Mouse (Mus musculus) neural tube, embryonic 10.5 days (tissue): ENCODE results near the gene Tubg1.
A peak's percentile ranks its signal among the peaks of the same experiment; 100 is the strongest.

Experiments
- DNase-seq: peaks from one replicate; pipeline ENCODE4 v3.0.0-alpha.2; 2017; ENCODE audit warnings: low spot score; ENCODE audit errors: extremely low spot score

Gene Tubg1

GRCm38 (mm10) chr11:101164677-101165580, 45.2 kb downstream of the Tubg1 start:
- DNase-seq, result peak; percentile 52

DNA sequence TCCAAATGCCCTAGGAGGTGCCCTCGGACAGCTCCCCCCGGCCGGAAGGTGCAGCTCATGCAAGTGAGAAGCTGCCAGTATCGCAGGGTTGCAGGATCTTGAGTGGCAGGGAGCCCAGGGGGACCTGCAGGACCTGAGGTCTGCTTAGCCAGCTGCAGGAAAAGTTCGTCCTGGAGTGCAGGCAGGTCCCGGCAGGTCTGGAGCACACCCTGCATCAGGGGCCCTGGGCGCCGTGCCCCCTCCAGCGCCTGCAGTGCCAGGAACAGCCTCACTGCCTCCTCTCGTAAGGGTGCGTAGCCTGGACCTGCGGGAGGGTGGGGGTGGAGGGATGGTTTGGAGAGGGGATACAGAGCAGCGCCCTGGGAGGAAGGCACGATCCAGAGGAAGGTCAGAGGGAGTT, 46.6 kb downstream of the Tubg1 start:
- DNase-seq, result no peak

DNA sequence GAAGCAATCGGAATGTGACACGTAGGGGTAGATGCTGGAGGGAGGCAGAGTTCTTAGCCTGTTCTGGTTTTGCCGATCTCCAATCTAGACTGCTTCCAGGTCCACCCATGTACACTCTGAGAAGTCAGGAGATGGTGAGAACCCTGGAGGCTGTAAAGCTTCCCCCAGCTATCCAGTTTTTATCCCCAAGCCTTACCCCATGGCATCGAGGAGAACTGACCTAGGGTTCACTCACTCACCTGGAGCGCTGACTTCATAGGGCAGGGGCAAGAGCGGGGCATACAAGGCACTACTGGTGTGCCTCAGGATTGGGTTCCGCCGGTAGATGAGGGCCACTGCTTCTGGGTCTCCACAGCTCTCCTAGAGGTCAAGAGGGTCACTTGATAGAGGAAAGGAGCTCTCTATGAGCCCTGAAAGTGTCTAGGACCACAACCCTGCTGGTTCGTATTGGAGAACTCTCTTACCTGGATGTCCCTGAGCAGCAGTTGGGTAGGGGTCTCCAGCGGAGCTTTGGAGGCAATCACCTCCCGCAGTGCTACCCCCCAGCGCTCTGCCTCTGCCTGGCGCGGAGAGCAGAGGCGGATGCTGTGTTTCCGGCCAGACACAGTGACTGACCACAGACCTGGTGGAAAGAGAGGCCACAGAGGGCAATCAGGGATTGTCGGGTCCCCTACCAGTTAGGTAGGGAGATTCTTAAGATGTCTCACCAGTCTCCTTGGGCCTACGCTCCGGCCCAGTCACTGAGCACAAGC, 47.6 kb downstream of the Tubg1 start:
- no peak for DNase-seq

DNA sequence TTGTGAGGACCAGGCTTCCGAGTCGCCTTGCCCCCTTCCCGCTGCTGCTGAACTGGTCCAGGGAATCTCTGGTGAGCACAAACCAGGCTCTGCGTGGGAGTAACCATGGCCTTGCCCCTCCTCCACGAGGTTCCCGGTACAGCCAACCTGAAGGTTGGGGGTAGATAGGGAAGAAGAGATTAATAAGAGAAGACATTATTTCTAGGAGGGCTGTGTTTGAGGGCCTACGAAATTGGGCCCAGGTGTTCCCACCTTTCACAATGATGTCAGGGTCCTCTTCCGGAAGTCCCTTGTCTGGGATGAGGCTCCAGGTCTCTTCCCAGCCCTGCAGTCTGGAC, 48.2 kb downstream of the Tubg1 start:
- no peak for DNase-seq

DNA sequence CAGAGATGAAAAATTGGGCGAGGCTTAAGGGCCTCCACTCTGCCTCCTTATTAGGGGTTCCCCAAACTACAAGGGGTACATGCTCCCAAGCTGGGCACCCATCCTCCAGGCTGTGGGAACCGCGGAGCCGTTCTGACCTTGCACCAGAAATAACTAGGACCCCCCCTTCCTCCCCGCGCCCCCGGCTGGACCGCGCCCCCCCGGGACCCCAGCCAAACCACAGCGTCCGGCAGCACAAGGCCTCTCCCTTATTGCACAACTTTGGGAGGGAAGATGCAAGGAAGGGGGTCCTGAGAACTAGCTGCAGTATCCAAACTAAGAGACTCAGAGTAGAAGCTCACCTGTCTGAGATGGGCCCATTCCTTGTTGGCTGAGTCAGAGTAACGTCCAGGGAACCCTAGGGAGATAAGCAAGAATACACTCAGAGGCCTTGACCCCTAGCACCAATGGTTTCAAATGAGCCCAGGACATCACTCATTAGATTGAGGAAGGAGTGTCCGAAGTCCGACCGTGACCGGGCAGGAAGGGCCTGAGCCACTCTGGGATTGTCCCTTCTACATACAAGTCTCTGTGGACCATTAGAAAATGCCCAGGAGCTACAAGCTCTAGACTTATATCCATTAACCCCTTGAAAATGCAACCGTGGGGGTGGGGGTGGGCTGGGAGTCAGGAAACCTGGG, 48.7 kb downstream of the Tubg1 start:
- DNase-seq, result no peak

DNA sequence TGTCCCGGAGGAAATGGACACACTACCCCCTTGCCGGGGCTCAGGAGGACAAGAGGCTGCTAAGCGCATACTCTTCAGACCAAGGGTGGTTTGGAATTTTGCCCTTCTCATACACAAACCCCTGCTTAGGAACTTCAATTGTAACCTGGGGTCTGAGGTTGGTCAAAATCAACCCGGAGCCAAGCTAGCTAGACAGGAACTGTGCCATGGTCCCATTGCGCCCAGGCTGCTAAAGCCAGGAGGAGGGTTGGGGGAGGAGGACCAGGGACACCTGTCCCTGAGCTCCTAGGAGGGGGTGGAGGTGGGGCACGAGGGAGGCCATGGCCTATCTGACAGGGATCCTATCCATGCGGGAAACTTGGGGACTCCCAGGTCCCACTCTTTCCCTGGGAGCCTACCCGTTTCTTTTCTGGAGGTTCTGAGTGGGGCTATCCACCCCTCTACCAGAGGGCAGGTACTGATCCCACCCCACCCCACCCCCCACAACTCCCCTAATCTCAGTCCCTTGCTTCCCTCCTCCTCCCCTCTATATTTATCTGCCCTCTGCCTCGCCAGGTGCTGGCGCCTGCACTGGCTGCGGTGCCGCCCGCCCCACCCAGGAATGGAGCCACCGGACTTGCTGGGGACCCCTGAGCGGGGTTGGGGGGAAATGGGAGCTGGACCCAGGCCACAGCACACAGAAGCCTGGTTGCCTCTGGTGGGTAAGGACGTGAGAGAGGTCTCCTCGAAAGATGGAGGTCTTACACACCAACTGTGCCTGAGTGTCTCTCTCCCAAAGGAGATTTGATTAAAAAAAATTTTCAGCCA, 49.8 kb downstream of the Tubg1 start:
- DNase-seq, result no peak

- DNase-seq, result no peak
Measured at GRCm38 (mm10) chr11:101170354-101170810, 50.6 kb downstream of the Tubg1 start, which contains the start of gene Cntnap1. Gene Cntnap1 (plus strand): TSS chr11:101170523.

DNA sequence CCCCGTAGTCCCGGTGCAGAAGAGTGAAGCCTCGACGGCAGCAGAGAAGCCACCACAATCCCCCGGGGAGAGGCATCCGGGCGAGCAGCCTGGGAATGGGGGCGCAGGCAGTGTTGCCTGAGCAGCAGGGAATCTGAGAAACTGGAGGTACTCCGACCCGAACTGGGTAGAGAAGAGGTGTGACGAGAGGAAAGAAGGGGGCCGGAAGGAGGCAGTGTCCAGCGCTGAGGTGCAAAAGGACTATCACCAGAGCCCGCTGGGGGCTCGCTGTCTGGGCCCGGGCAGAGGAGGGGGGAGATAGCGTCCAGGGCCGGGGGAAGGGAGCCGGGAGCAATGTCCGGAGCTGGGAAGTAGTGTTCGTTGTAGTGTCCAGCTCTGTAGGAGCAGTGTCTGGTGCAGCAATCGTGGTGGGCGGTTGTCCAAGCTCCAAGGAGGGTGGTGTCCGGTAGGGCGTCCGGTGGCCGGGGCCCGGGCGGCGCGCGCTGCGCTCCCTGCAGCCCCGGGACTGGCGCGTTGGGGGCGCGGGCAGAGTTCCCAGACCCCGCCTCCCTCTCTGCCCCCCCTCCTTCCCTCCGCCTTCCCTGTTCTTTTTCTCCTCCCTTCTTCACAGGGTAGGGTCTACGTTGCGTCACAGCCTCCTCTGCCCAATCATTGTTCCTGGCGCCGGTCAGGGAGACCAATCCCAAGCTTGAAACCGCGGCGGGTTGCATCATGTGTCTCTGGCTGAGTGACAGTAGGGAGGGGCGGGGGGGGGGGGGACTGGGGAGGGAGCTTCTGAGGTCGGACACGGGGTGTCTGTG, 51.3 kb downstream of the Tubg1 start, which contains the start of gene Plekhh3:
Plekhh3 (minus strand) TSS at position 541 of the 800 bp plus-strand sequence.
- peak; percentile 93 for DNase-seq

- peak; percentile 76 for DNase-seq
Measured at GRCm38 (mm10) chr11:101171721-101172433, 52.1 kb downstream of the Tubg1 start.

- no peak for DNase-seq
Measured at GRCm38 (mm10) chr11:101172434-101172815, 52.7 kb downstream of the Tubg1 start.

DNA sequence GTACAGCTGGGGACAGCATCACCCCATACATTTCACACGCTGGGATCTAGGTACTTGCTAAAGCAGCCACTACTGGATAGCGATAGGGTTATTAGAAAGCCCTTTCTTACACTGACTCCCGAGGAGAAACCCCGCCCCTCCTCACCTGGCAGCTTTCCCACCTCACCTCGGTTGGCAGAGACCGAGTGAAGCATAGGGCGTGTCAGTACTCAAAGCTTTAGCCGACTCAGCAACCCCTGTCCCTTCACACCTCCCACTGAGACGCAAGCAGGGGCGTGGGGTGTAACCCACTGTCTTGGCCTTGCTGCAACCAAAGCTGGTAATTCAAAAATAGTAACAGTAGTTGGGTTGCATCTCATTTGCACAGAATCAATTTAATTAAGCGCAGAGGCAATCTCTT, 53.4 kb downstream of the Tubg1 start:
- no peak for DNase-seq

DNA sequence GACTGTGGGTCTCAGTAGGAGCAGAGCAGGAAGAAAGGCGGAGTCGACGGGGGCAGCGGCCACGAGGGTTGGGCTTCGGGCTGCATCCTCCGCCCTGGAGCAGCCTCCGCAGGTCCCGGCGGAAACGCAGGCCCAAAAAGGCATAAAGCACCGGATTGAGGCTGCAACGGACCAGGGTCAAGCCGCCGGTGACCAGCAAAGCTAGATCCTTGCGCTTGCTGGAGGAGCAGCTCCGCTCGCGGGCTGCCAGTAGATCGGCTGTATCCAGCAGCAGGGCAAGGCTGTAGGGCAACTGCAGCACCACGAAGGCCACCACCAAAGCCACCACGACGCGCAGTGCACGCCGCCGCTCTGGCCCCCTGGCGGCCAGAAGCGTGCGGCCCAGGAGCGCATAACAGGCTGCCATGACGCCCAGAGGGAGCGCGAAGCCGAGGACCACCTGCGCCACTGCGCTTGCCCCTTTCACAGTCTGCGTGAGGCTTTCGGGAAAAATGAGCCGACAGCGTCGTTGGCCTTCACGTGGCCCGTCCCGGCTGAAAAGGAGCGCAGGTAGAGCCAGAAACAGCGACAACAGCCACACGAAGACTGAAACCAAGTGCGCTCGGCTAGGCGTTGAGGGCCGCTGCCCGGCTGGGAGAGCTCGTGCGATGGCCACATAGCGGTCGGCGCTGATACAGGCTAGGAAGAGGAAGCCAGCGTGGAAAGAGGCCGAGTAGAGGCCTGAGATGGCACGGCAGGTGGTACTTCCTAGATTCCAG, 54.1 kb downstream of the Tubg1 start:
- peak; percentile 88 for DNase-seq

- DNase-seq, result no peak
Measured at GRCm38 (mm10) chr11:101174389-101174745, 54.6 kb downstream of the Tubg1 start.

DNA sequence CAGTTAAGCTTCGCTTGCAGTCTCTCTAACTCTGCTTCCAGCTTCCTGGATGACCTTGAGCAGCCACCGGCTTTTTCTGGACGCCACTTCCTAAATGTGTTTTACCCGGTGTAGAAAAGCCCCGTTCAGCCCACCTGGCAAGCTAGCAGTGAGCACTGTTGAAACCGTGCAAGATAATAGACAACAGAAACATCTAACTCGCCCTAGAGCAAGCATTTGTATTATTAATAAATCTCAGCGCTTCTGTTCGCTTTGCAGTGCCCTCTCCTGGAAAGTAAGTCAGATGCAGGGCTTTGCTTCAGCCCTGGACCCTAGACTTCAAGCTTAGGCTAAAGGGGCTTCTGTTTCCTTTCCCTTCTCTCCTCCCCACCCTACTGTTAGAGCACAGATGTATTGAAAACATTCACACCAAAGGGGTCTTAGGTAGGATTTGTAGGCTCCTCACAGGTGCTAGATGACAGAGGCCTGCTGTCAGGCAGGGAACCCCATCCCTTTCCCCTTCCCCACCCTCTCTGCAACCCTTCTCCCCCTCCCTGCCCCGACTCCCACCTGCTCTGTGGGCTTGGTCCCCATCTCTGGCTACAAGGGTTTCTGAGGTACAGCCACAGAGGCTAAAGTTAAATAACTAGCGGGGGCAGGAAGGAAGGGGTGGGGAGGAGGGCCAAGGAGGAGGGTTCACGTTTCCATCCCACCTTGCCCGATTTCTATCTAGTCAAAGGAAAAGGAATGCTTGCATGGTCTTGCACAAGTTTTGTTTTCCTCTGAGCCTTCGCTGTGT, 55.3 kb downstream of the Tubg1 start, which contains the start of gene Ccr10:
Ccr10 (minus strand) TSS at position 593 of the 778 bp plus-strand sequence.
- no peak for DNase-seq

- no peak for DNase-seq
Measured at GRCm38 (mm10) chr11:101175636-101176116, 55.9 kb downstream of the Tubg1 start.
